Mouse (Mus musculus): ENCODE results near the gene Ccz1.

DNA sequence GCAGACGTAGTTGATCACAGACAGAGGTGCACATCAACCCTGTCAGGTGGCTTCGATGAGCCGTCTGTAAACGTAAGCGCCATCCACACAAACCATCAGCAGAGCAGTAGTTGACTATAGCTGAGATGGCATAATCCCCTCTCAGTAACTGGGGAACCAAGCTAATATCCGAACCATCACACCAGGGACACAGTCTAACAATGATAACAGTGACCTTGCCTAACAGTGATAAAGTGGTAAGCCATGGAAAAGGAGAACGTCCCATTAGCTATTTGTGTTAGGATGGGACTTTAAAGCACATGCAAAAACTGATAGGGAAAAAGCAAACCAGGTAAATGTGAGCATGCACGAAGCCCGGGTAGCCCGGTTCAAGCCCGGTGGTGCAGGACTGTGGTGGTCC lies 38.4 kb downstream of the Ccz1 start:
- no peak for TF ChIP-seq CTCF (IDR thresholded peaks at IDR 0.05; ENCODE audit: borderline replicate concordance, extremely low read depth, insufficient read depth, insufficient read length)
- TF ChIP-seq POLR2A (IDR thresholded peaks at IDR 0.05; ENCODE audit: borderline replicate concordance, extremely low read depth, insufficient read depth, insufficient read length, poor library complexity, severe bottlenecking) = no peak
